Mouse (Mus musculus) limb, embryonic 10.5 days (tissue): Measurements from ENCODE around the gene Bex2. TPM values are rescaled to one million over a fixed set of nuclear protein-coding genes. Genes with fewer than 3 reads are reported as not detected.
"Not testable (repeated sequence)": the region's sequence is repeated elsewhere in the genome, so short reads cannot be mapped to it uniquely, and the experiment has no call there.

ENCODE experiments used
- DNase-seq: peaks from one replicate; pipeline ENCODE4 v3.0.0-alpha.2; 2017; ENCODE audit warnings: low spot score
- H3K27ac ChIP-seq: fragments of 300-500 bp; sonication (generic); 2 replicates; pipeline ENCODE4 v1.5.1; 2016; ENCODE audit warnings: mild to moderate bottlenecking
- H3K27me3 ChIP-seq: fragments of 300-500 bp; sonication (generic); 2 replicates; pipeline ENCODE4 v1.6.1; 2016; ENCODE audit warnings: low read depth, mild to moderate bottlenecking; ENCODE audit not compliant: poor library complexity, severe bottlenecking
- H3K36me3 ChIP-seq: fragments of 300-500 bp; sonication (generic); 2 replicates; pipeline ENCODE4 v1.6.1; 2016; ENCODE audit warnings: mild to moderate bottlenecking, moderate library complexity
- H3K4me1 ChIP-seq: fragments of 300-500 bp; sonication (generic); 2 replicates; pipeline ENCODE4 v1.6.1; 2016
- H3K4me3 ChIP-seq: fragments of 300-500 bp; sonication (generic); 2 replicates; pipeline ENCODE4 v1.5.1; 2016; ENCODE audit warnings: mild to moderate bottlenecking, moderate library complexity
- H3K9me3 ChIP-seq: fragments of 300-500 bp; sonication (generic); replicated peaks from 2 replicates; pipeline ENCODE4 v1.6.1; 2016; ENCODE audit warnings: mild to moderate bottlenecking
- WGBS: fragments of 180-500 bp; shearing (Covaris S2); methylation state at CpG from one replicate; pipeline ENCODE4 v1.1.7; 2016; 5-methylcytosine and 5-hydroxymethylcytosine counted together
- polyA plus RNA-seq: library from polyadenylated mRNA; unstranded; fragments of >200 nt; fragmentation: Nextera tagmentation; extraction: Ambion mirVana; gene quantifications from 2 replicates; pipeline ENCODE4 v1.2.1, GENCODE M21; 2016

Bex2 gene
- polyA plus RNA-seq, 1 experiment from 2014 or later, result 268 TPM

DNA sequence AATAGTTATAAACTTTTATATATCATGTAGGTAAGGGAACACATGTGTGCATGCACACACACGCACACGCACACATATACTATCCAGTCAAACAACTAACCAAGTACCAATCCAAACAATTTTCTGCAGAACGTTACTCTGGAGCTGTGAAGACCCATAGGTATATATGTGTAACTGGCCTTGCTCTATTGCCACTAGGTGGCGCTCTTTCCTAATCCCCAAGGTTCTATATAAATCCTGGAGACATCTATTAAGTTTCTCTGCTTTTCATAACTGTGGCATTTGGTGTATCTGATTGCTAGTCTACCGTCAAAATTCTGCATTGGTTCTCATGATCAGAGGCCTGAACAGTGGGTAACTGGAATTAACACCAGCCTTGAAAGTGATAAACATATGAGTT lies 20.5 kb downstream of the Bex2 start:
- Histone ChIP-seq H3K4me1 (no peaks in the 10 kb centered on the region), H3K4me3 (no peak overlapping the region), H3K27ac (no peak overlapping the region), H3K27me3 (peaks cover 47% of the 10 kb centered on the region), H3K36me3 (no peaks in the 10 kb centered on the region), H3K9me3 (no peaks in the 10 kb centered on the region)
- 11% methylated on average over 5 of the region's 5 CpGs for WGBS
- DNase-seq, result peak; percentile 43

DNA sequence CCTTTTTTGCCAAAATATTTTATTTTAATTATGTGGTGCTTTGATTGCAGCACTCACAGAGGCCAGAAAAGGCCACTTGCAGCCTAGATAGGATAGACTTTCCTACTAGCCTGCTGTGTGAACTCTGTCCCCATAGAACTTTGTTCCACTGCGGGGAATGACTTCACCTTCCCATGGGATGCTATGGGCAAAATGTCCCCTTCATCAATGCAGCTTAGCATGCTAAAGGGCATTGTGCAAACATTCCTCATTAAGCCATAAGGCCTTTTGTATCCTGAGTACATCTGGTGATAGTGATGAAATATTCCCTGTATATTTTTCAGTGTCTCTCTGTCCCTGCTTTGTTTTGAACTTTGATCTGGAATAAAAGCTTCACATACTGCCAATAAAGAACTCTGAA lies 24.3 kb downstream of the Bex2 start:
- Histone ChIP-seq H3K4me3 (no peak overlapping the region), H3K27me3 (peaks cover 51% of the 10 kb centered on the region), H3K36me3 (no peaks in the 10 kb centered on the region), H3K27ac (no peak overlapping the region), H3K4me1 (no peaks in the 10 kb centered on the region), H3K9me3 (no peaks in the 10 kb centered on the region)
- WGBS, result 96% methylated on average over 1 of the region's 1 CpGs
- no peak for DNase-seq

DNA sequence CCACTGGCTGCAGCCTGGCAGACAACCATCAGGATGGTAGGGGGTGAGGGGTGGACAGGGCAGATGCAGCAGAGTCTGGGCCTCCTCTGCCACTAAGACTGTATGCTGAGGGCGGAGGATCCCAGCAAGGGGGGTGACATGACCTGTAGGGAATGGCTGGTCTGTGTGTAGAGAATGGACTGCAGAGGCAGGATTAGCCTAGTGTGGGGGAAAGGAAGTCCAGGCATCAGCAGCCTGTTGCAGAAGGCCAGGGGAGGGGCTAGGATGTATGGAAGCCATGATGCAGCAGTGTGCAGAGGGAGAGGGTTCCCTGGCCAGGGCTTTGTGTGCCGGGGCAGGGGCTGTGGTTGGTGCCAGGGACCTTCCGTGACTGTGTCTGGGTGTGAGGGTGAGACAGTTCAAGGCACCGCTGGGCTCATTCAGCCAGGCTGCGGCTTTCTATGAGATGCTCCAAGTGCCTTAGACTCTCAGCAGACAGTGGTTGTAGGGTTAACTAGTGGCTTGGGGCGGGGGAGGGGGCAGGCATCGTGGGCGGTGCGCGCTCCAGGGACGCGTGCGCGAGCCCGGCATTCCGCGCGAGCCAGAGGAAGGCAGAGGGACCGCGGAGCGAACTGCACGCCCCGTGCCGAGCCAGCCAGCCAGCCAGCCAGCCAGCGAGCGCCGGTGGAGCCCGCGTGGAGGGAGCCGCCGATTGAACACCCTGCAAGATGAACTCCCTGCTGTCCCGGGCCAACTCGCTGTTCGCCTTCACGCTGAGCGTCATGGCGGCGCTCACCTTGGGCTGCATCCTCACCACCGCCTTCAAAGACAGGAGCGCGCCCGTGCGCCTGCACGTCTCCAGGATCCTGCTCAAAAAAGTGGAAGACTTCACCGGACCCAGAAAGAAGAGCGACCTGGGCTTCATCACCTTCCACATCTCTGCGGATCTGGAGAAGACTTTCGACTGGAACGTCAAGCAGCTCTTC lies 35.0 kb downstream of the Bex2 start, which contains the start of gene Arxes1:
Gene Arxes1, plus strand, starts transcription at position 569 of the 965 bp plus-strand sequence.
- H3K27me3 ChIP-seq, result peaks cover 63% of the 10 kb centered on the region
- peak within 1 kb of the TSS; percentile 46; the same call in 1 of the 2 replicates for H3K27ac ChIP-seq
- not testable (repeated sequence) for H3K9me3 ChIP-seq, H3K36me3 ChIP-seq, H3K4me1 ChIP-seq, DNase-seq
- WGBS, result 13% methylated on average over 6 of the region's 49 CpGs
- H3K4me3 ChIP-seq, result peak within 1 kb of the TSS; percentile 42

DNA sequence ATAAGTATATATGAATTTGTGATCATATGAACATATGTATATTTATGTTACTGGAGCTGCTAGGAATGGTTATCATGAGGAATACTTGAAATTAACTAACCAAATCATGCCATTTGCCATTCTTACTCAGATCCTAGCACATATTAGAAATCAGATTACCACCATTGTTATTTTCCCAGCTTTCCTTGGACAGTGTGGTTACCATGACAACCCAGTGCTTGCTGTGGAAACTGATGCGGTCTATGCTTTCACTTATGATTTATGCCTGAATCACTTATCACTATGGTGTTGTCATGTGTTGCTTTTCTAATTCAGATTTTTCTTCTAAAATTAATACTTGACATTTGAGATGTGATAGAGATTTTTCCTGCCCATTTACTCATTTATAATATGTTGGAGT lies 37.7 kb downstream of the Bex2 start:
- Histone ChIP-seq H3K9me3 (no peaks in the 10 kb centered on the region), H3K4me1 (no peaks in the 10 kb centered on the region), H3K4me3 (no peak overlapping the region), H3K27me3 (peaks cover 69% of the 10 kb centered on the region), H3K36me3 (no peaks in the 10 kb centered on the region), H3K27ac (no peak overlapping the region)
- DNase-seq, result no peak
- 86% methylated on average over 1 of the region's 1 CpGs for WGBS

Other genes with a start within 250 kb of the Bex2 start
- gene Gprasp2, start 229.2 kb downstream of the Bex2 start, polyA plus RNA-seq, result 21.0 and 32.5 TPM in 2 replicates
- 91.6 and 92.4 TPM in 2 replicates for gene Arxes2, start 74.4 kb downstream of the Bex2 start, polyA plus RNA-seq
- gene Arxes1, start 34.9 kb downstream of the Bex2 start, polyA plus RNA-seq, result 38.1 and 40.5 TPM in 2 replicates
- gene Nxf3, start 17.0 kb upstream of the Bex2 start, polyA plus RNA-seq, result 0.05 TPM in 1 of 2 replicates, not detected in the other
- 67.9 and 81.2 TPM in 2 replicates for gene Bex4, start 70.8 kb upstream of the Bex2 start, polyA plus RNA-seq
- 201 and 220 TPM in 2 replicates for gene Tceal8, start 104.1 kb upstream of the Bex2 start, polyA plus RNA-seq
- gene Tceal5, start 135.6 kb upstream of the Bex2 start, polyA plus RNA-seq, result 3.2 and 4.7 TPM in 2 replicates
- gene Tceal7, start 146.5 kb upstream of the Bex2 start, polyA plus RNA-seq, result 0.44 and 0.64 TPM in 2 replicates
- 100 and 107 TPM in 2 replicates for gene Bex1, start 147.3 kb upstream of the Bex2 start, polyA plus RNA-seq
- gene Tceal9, start 176.8 kb upstream of the Bex2 start, polyA plus RNA-seq, result 496 and 558 TPM in 2 replicates
- 633 and 675 TPM in 2 replicates for gene Bex3, start 202.0 kb upstream of the Bex2 start, polyA plus RNA-seq